Mouse (Mus musculus) heart, postnatal 0 days (tissue): ENCODE measurements around the gene Tead4.

Experiments used
- CTCF ChIP-seq: IDR thresholded peaks from 2 replicates; pipeline ENCODE4 v1.5.1; 2016; ENCODE audit warnings: antibody characterized with exemption, control low read depth, low read depth
- EP300 ChIP-seq: IDR thresholded peaks from 2 replicates; pipeline ENCODE4 v1.6.1; 2016; ENCODE audit warnings: antibody characterized with exemption, low read depth

DNA sequence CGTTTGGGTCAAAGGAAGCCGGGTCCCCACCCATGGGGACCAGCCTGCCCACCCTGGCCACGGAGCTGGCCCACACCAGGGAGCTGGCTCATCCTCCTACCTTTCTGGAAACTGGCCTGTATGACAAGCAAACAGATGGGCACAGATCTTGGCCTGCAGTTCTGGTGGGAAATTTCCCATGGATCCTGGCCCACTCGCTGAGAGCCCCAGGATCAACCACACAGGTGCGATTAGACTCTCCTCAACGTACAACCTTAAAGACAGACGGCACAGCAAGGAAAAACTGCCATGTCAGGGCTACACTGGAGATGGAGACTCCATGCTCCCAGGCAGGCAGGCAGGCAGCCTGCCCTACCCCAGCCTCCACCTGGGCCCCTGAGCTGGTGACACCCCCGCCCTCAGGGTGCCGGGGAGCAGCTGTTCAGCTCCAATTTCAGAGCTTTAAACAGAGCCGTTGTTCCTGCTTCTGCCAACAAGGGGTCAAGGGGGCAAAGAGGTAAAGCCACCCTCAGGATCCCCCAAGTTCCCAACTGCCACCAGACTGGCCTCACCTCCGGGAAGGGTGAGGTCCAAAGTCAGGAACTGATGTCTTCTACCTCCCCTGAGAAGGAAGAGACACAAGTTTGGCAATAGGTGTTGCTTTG lies 3.8 kb downstream of the Tead4 start:
- TF ChIP-seq EP300 (no peak; the same call in 1 of the 2 replicates), CTCF (no peak)
